9 mouse cellular contexts compared by ENCODE assay signal in genomic region chr15:99470971-99471676, GRCm38 (mm10). TPM values are rescaled to one million over a fixed set of nuclear protein-coding genes. Genes with fewer than 3 reads are reported as not detected.
DNase-seq lines count a peak whose midpoint lies in the region; ATAC-seq lines count a peak whose summit lies in the region.
"Had no signal": no experiment of that assay in that cellular context is flagged by ENCODE, and none has a peak within 500 bp of the region (broad histone marks: within the 10 kb centered on the region; RNA-seq: fewer than 3 reads in every experiment).

No protein-coding gene starts in this region.

- no peak overlapping the region for H3K4me3 ChIP-seq in kidney, embryonic 14.5 days (ENCODE audit: low read length)
- no peak overlapping the region for H3K4me3 ChIP-seq in intestine, embryonic 15.5 days (replicated peaks)
- no peak overlapping the region for H3K4me3 ChIP-seq in liver, embryonic 11.5 days (ENCODE audit: low read depth, low read length)

- no peak overlapping the region for H3K27ac ChIP-seq in kidney, embryonic 14.5 days (ENCODE audit: low read depth, low read length)
- H3K27ac ChIP-seq in intestine, embryonic 15.5 days = no peak overlapping the region
- no peak overlapping the region for H3K27ac ChIP-seq in liver, embryonic 11.5 days (ENCODE audit: low read depth, low read length)
- H3K27ac ChIP-seq: macrophage had no signal

- no peak overlapping the region for H3K9ac ChIP-seq in kidney, embryonic 14.5 days (ENCODE audit: low read depth, low read length)
- no peak overlapping the region for H3K9ac ChIP-seq in intestine, embryonic 15.5 days
- no peak overlapping the region for H3K9ac ChIP-seq in liver, embryonic 11.5 days (ENCODE audit: low read depth, low read length)

- peaks cover 4% of the 10 kb centered on the region; the same call in 1 of the 2 replicates for H3K36me3 ChIP-seq in kidney, embryonic 14.5 days (ENCODE audit: control insufficient read depth, insufficient read depth, low read length)
- no peaks in the 10 kb centered on the region for H3K36me3 ChIP-seq in intestine, embryonic 15.5 days
- peaks cover 5% of the 10 kb centered on the region for H3K36me3 ChIP-seq in liver, embryonic 11.5 days (ENCODE audit: control insufficient read depth, insufficient read depth, low read length)

- peak; percentile 49 for DNase-seq in kidney, adult 11 months
- DNase-seq in cerebellum, adult 11 months = peak; percentile 72
- peak; percentile 66 for DNase-seq in gastrocnemius, postnatal 10 days
- DNase-seq in liver, embryonic 11.5 days (ENCODE audit: low spot score) = no peak
- DNase-seq in neural tube, embryonic 10.5 days (ENCODE audit: extremely low spot score, low spot score) = peak; percentile 46
- peak; percentile 38 for DNase-seq in thymus, postnatal 36 days

- 63% methylated on average over 17 of the region's 17 CpGs for WGBS in kidney, embryonic 14.5 days
- WGBS in intestine, embryonic 15.5 days = 59% methylated on average over 17 of the region's 17 CpGs
- 59% methylated on average over 17 of the region's 17 CpGs for WGBS in liver, embryonic 11.5 days

- H3K27me3 ChIP-seq in kidney, embryonic 14.5 days (ENCODE audit: control insufficient read depth, insufficient read depth, low read length) = no peaks in the 10 kb centered on the region
- no peaks in the 10 kb centered on the region for H3K27me3 ChIP-seq in intestine, embryonic 15.5 days (replicated peaks)
- H3K27me3 ChIP-seq in liver, embryonic 11.5 days (replicated peaks; ENCODE audit: control insufficient read depth, insufficient read depth, low read length) = no peaks in the 10 kb centered on the region

- H3K4me1 ChIP-seq in kidney, embryonic 14.5 days (ENCODE audit: control insufficient read depth, insufficient read depth, low read length) = peaks cover 7% of the 10 kb centered on the region; the same call in 1 of the 2 replicates
- peaks cover 9% of the 10 kb centered on the region; the same call in 1 of the 2 replicates for H3K4me1 ChIP-seq in intestine, embryonic 15.5 days (replicated peaks)
- peaks cover 12% of the 10 kb centered on the region for H3K4me1 ChIP-seq in liver, embryonic 11.5 days (replicated peaks; ENCODE audit: control insufficient read depth, insufficient read depth, low read length)

- no peak for ATAC-seq in kidney, embryonic 14.5 days (ENCODE audit: low FRiP score, low TSS enrichment)
- ATAC-seq in intestine, embryonic 15.5 days = no peak
- no peak for ATAC-seq in liver, embryonic 11.5 days (replicated peaks; ENCODE audit: low FRiP score)

- no peaks in the 10 kb centered on the region for H3K9me3 ChIP-seq in kidney, embryonic 14.5 days (ENCODE audit: control insufficient read depth, low read length)
- no peaks in the 10 kb centered on the region for H3K9me3 ChIP-seq in intestine, embryonic 15.5 days
- no peaks in the 10 kb centered on the region for H3K9me3 ChIP-seq in liver, embryonic 11.5 days (ENCODE audit: control insufficient read depth, low read length)

- no peak overlapping the region for H3K4me2 ChIP-seq in kidney, embryonic 14.5 days (replicated peaks; ENCODE audit: low read depth, low read length)
- peak overlapping the region; percentile 11; the same call in 1 of the 2 replicates for H3K4me2 ChIP-seq in intestine, embryonic 15.5 days (replicated peaks)
- peak overlapping the region; percentile 4; the same call in 1 of the 2 replicates for H3K4me2 ChIP-seq in liver, embryonic 11.5 days

RNA-seq across cellular contexts. Expression of gene Bcdin3d, which starts 3.4 kb away (rescaled TPM):
- 13.2 and 16.9 TPM in 2 replicates for polyA plus RNA-seq in kidney, embryonic 14.5 days (2014; fragmentation: Nextera tagmentation; extraction: Ambion mirVana)
- total RNA-seq in gastrocnemius, postnatal 10 days (2021) = 1 to 10 TPM; 5.3 TPM
- 13.2 and 15.6 TPM in 2 replicates for polyA plus RNA-seq in intestine, embryonic 15.5 days (2015; fragmentation: Nextera tagmentation; extraction: Ambion mirVana)
- 10.5 and 12.1 TPM in 2 replicates for polyA plus RNA-seq in liver, embryonic 11.5 days (2014; fragmentation: Nextera tagmentation; extraction: Ambion mirVana)

RNA-seq across cellular contexts. Expression of gene Nckap5l, which starts 13.6 kb away (rescaled TPM):
- 9.3 and 11.8 TPM in 2 replicates for polyA plus RNA-seq in kidney, embryonic 14.5 days (2014; fragmentation: Nextera tagmentation; extraction: Ambion mirVana)
- total RNA-seq in gastrocnemius, postnatal 10 days (2021) = 10 to 100 TPM; 12.3 to 21.0 TPM
- polyA plus RNA-seq in intestine, embryonic 15.5 days (2015; fragmentation: Nextera tagmentation; extraction: Ambion mirVana) = 4.7 and 5.9 TPM in 2 replicates
- polyA plus RNA-seq in liver, embryonic 11.5 days (2014; fragmentation: Nextera tagmentation; extraction: Ambion mirVana) = 5.6 and 6.0 TPM in 2 replicates

RNA-seq across cellular contexts. Expression of gene Faim2, which starts 56.8 kb away (rescaled TPM):
- polyA plus RNA-seq in kidney, embryonic 14.5 days (2014; fragmentation: Nextera tagmentation; extraction: Ambion mirVana) = not detected in 2 replicates
- under 1 TPM; 0.43 to 0.59 TPM for total RNA-seq in gastrocnemius, postnatal 10 days (2021)
- polyA plus RNA-seq in intestine, embryonic 15.5 days (2015; fragmentation: Nextera tagmentation; extraction: Ambion mirVana) = 0.60 and 0.61 TPM in 2 replicates
- polyA plus RNA-seq in liver, embryonic 11.5 days (2014; fragmentation: Nextera tagmentation; extraction: Ambion mirVana) = 0.19 and 0.22 TPM in 2 replicates
- polyA plus RNA-seq: macrophage had no signal
